Mouse (Mus musculus): ENCODE measurements around the gene Hist1h3g.

DNA sequence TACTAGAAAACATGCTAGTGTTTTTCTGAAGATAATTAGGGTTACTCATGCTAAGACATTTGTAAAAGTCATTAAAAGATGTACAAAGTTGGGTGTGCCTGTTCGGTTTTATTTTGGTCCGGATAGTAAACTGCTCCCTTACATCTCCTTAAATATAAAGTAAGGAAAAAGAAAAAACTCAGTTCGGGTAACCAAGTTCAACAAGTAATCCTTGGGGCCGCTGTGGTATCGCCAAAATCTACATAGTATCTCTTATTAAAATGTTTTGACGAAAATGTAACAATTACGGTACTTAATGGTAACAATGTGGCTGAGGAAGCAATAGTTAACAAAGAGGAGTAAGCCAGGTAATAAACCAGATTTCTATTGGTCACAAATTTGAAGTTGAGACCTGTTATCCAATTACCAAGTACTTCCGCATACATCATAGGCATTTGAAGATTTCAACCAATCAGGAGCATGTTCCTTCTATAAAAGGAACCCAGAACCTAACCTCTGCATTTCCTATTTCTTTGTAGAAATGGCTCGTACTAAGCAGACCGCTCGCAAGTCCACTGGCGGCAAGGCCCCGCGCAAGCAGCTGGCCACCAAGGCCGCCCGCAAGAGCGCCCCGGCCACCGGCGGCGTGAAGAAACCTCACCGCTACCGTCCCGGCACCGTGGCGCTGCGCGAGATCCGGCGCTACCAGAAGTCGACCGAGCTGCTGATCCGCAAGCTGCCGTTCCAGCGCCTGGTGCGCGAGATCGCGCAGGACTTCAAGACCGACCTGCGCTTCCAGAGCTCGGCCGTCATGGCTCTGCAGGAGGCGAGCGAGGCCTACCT is 9.0 kb downstream of the Hist1h3g start, which contains the start of gene Hist1h3f:
- TF ChIP-seq POLR2A (IDR thresholded peaks at IDR 0.05; ENCODE audit: borderline replicate concordance, control insufficient read depth, low read depth, low read length) (peak; percentile 96), CTCF (IDR thresholded peaks at IDR 0.05; ENCODE audit: control insufficient read depth, insufficient read depth, low read length) (no peak)

Measured in bone marrow, adult 2 months (tissue).